Mouse (Mus musculus): ENCODE measurements around the gene Rab36. TPM values are rescaled to one million over a fixed set of nuclear protein-coding genes. Genes with fewer than 3 reads are reported as not detected.

Gene Rab36
- polyA plus RNA-seq (2014; fragmentation: Nextera tagmentation; extraction: Ambion mirVana), result 4.1 and 5.2 TPM in 2 replicates

- peaks cover 4% of the 10 kb centered on the region; the same call in 1 of the 2 replicates for H3K4me1 ChIP-seq (ENCODE audit: control insufficient read depth, insufficient read depth, low read length)
- under 1% methylated on average over 36 of the region's 36 CpGs for WGBS (ENCODE audit: insufficient replicate concordance)
- peak; percentile 95 for ATAC-seq (replicated peaks; ENCODE audit: insufficient number of reproducible peaks, low FRiP score, low TSS enrichment)
- no peaks in the 10 kb centered on the region for H3K9me3 ChIP-seq (replicated peaks; ENCODE audit: control insufficient read depth, low read length)
- H3K4me2 ChIP-seq, result peak within 1 kb of the TSS; percentile 70
- peak within 1 kb of the TSS; percentile 51 for H3K27ac ChIP-seq (ENCODE audit: low read depth, low read length)
- no peaks in the 10 kb centered on the region for H3K27me3 ChIP-seq (ENCODE audit: control insufficient read depth, insufficient read depth, low read length)
- H3K4me3 ChIP-seq (ENCODE audit: low read depth, low read length), result peak within 1 kb of the TSS; percentile 34
- peak within 1 kb of the TSS; percentile 61; the same call in 1 of the 2 replicates for H3K9ac ChIP-seq (ENCODE audit: low read depth, low read length)
- H3K36me3 ChIP-seq (ENCODE audit: control insufficient read depth, insufficient read depth, low read length), result no peaks in the 10 kb centered on the region
Measured at GRCm38 (mm10) chr10:75036883-75037379, at the start of gene Rab36. Rab36 (plus strand) TSS chr10:75037058.

GRCm38 (mm10) chr10:74987698-74988470 lies 49.0 kb upstream of the Rab36 start:
- peak; percentile 14; the same call in 1 of the 2 replicates for ATAC-seq (replicated peaks; ENCODE audit: insufficient number of reproducible peaks, low FRiP score, low TSS enrichment)
- Histone ChIP-seq H3K9me3 (replicated peaks; ENCODE audit: control insufficient read depth, low read length) (no peaks in the 10 kb centered on the region), H3K27me3 (ENCODE audit: control insufficient read depth, insufficient read depth, low read length) (peaks cover 8% of the 10 kb centered on the region; the same call in 1 of the 2 replicates), H3K4me1 (ENCODE audit: control insufficient read depth, insufficient read depth, low read length) (peaks cover 12% of the 10 kb centered on the region), H3K36me3 (ENCODE audit: control insufficient read depth, insufficient read depth, low read length) (no peaks in the 10 kb centered on the region), H3K4me2 (peak overlapping the region; percentile 38; the same call in 1 of the 2 replicates), H3K27ac (ENCODE audit: low read depth, low read length) (no peak overlapping the region), H3K9ac (ENCODE audit: low read depth, low read length) (no peak overlapping the region; the same call in 1 of the 2 replicates), H3K4me3 (ENCODE audit: low read depth, low read length) (no peak overlapping the region)
- WGBS (ENCODE audit: insufficient replicate concordance), result 48% methylated on average over 14 of the region's 14 CpGs

- Histone ChIP-seq H3K4me3 (ENCODE audit: low read depth, low read length) (no peak overlapping the region), H3K4me1 (ENCODE audit: control insufficient read depth, insufficient read depth, low read length) (peaks cover 16% of the 10 kb centered on the region), H3K9me3 (replicated peaks; ENCODE audit: control insufficient read depth, low read length) (no peaks in the 10 kb centered on the region), H3K27me3 (ENCODE audit: control insufficient read depth, insufficient read depth, low read length) (peaks cover 8% of the 10 kb centered on the region; the same call in 1 of the 2 replicates), H3K9ac (ENCODE audit: low read depth, low read length) (no peak overlapping the region), H3K27ac (ENCODE audit: low read depth, low read length) (no peak overlapping the region), H3K36me3 (ENCODE audit: control insufficient read depth, insufficient read depth, low read length) (no peaks in the 10 kb centered on the region), H3K4me2 (no peak overlapping the region)
- ATAC-seq (replicated peaks; ENCODE audit: insufficient number of reproducible peaks, low FRiP score, low TSS enrichment), result no peak
- WGBS (ENCODE audit: insufficient replicate concordance), result 66% methylated on average over 4 of the region's 4 CpGs
Measured at GRCm38 (mm10) chr10:74989814-74990213, 47.0 kb upstream of the Rab36 start.

- H3K9me3 ChIP-seq (replicated peaks; ENCODE audit: control insufficient read depth, low read length), result no peaks in the 10 kb centered on the region
- peak overlapping the region; percentile 54; the same call in 1 of the 2 replicates for H3K9ac ChIP-seq (ENCODE audit: low read depth, low read length)
- peaks cover 21% of the 10 kb centered on the region for H3K4me1 ChIP-seq (ENCODE audit: control insufficient read depth, insufficient read depth, low read length)
- peak overlapping the region; percentile 51 for H3K4me2 ChIP-seq
- no peaks in the 10 kb centered on the region for H3K36me3 ChIP-seq (ENCODE audit: control insufficient read depth, insufficient read depth, low read length)
- peaks cover 8% of the 10 kb centered on the region; the same call in 1 of the 2 replicates for H3K27me3 ChIP-seq (ENCODE audit: control insufficient read depth, insufficient read depth, low read length)
- 39% methylated on average over 26 of the region's 26 CpGs for WGBS (ENCODE audit: insufficient replicate concordance)
- no peak overlapping the region for H3K27ac ChIP-seq (ENCODE audit: low read depth, low read length)
- ATAC-seq (replicated peaks; ENCODE audit: insufficient number of reproducible peaks, low FRiP score, low TSS enrichment), result no peak
- no peak overlapping the region; the same call in 1 of the 2 replicates for H3K4me3 ChIP-seq (ENCODE audit: low read depth, low read length)
Measured at GRCm38 (mm10) chr10:74990584-74991322, 46.1 kb upstream of the Rab36 start.

GRCm38 (mm10) chr10:74994863-74995262 lies 42.0 kb upstream of the Rab36 start:
- WGBS (ENCODE audit: insufficient replicate concordance), result 11% methylated on average over 5 of the region's 5 CpGs
- H3K4me1 ChIP-seq (ENCODE audit: control insufficient read depth, insufficient read depth, low read length), result peaks cover 14% of the 10 kb centered on the region
- H3K4me3 ChIP-seq (ENCODE audit: low read depth, low read length), result peak overlapping the region; percentile 27; the same call in 1 of the 2 replicates
- peak overlapping the region; percentile 30; the same call in 1 of the 2 replicates for H3K27ac ChIP-seq (ENCODE audit: low read depth, low read length)
- peaks cover 8% of the 10 kb centered on the region; the same call in 1 of the 2 replicates for H3K27me3 ChIP-seq (ENCODE audit: control insufficient read depth, insufficient read depth, low read length)
- no peak overlapping the region for H3K9ac ChIP-seq (ENCODE audit: low read depth, low read length)
- no peaks in the 10 kb centered on the region for H3K9me3 ChIP-seq (replicated peaks; ENCODE audit: control insufficient read depth, low read length)
- ATAC-seq (replicated peaks; ENCODE audit: insufficient number of reproducible peaks, low FRiP score, low TSS enrichment), result no peak
- H3K4me2 ChIP-seq, result peak overlapping the region; percentile 64
- H3K36me3 ChIP-seq (ENCODE audit: control insufficient read depth, insufficient read depth, low read length), result no peaks in the 10 kb centered on the region

GRCm38 (mm10) chr10:74995377-74995776 lies 41.5 kb upstream of the Rab36 start:
- WGBS (ENCODE audit: insufficient replicate concordance), result 2% methylated on average over 17 of the region's 17 CpGs
- no peaks in the 10 kb centered on the region for H3K9me3 ChIP-seq (replicated peaks; ENCODE audit: control insufficient read depth, low read length)
- peak overlapping the region; percentile 27 for H3K4me3 ChIP-seq (ENCODE audit: low read depth, low read length)
- H3K27me3 ChIP-seq (ENCODE audit: control insufficient read depth, insufficient read depth, low read length), result peaks cover 8% of the 10 kb centered on the region; the same call in 1 of the 2 replicates
- ATAC-seq (replicated peaks; ENCODE audit: insufficient number of reproducible peaks, low FRiP score, low TSS enrichment), result no peak
- peak overlapping the region; percentile 64 for H3K4me2 ChIP-seq
- peak overlapping the region; percentile 43 for H3K9ac ChIP-seq (ENCODE audit: low read depth, low read length)
- H3K27ac ChIP-seq (ENCODE audit: low read depth, low read length), result no peak overlapping the region
- no peaks in the 10 kb centered on the region for H3K36me3 ChIP-seq (ENCODE audit: control insufficient read depth, insufficient read depth, low read length)
- H3K4me1 ChIP-seq (ENCODE audit: control insufficient read depth, insufficient read depth, low read length), result peaks cover 14% of the 10 kb centered on the region

- no peak overlapping the region for H3K4me3 ChIP-seq (ENCODE audit: low read depth, low read length)
- no peaks in the 10 kb centered on the region for H3K4me1 ChIP-seq (ENCODE audit: control insufficient read depth, insufficient read depth, low read length)
- no peak overlapping the region for H3K4me2 ChIP-seq
- no peak overlapping the region for H3K27ac ChIP-seq (ENCODE audit: low read depth, low read length)
- no peaks in the 10 kb centered on the region for H3K36me3 ChIP-seq (ENCODE audit: control insufficient read depth, insufficient read depth, low read length)
- no peak for ATAC-seq (replicated peaks; ENCODE audit: insufficient number of reproducible peaks, low FRiP score, low TSS enrichment)
- H3K9ac ChIP-seq (ENCODE audit: low read depth, low read length), result no peak overlapping the region
- H3K27me3 ChIP-seq (ENCODE audit: control insufficient read depth, insufficient read depth, low read length), result no peaks in the 10 kb centered on the region; the same call in 1 of the 2 replicates
- no peaks in the 10 kb centered on the region for H3K9me3 ChIP-seq (replicated peaks; ENCODE audit: control insufficient read depth, low read length)
- 83% methylated on average over 8 of the region's 8 CpGs for WGBS (ENCODE audit: insufficient replicate concordance)
Measured at GRCm38 (mm10) chr10:75001391-75001790, 35.5 kb upstream of the Rab36 start.

- 44% methylated on average over 3 of the region's 3 CpGs for WGBS (ENCODE audit: insufficient replicate concordance)
- H3K9me3 ChIP-seq (replicated peaks; ENCODE audit: control insufficient read depth, low read length), result no peaks in the 10 kb centered on the region
- 0 out of 2 replicates have a peak, but pooled peaks cover 3% of the 10 kb centered on the region for H3K27me3 ChIP-seq (ENCODE audit: control insufficient read depth, insufficient read depth, low read length)
- no peaks in the 10 kb centered on the region for H3K4me1 ChIP-seq (ENCODE audit: control insufficient read depth, insufficient read depth, low read length)
- H3K4me2 ChIP-seq, result no peak overlapping the region
- no peak for ATAC-seq (replicated peaks; ENCODE audit: insufficient number of reproducible peaks, low FRiP score, low TSS enrichment)
- 0 out of 2 replicates have a peak overlapping the region, but pooled peaks have one; percentile 28 for H3K9ac ChIP-seq (ENCODE audit: low read depth, low read length)
- no peak overlapping the region for H3K27ac ChIP-seq (ENCODE audit: low read depth, low read length)
- H3K36me3 ChIP-seq (ENCODE audit: control insufficient read depth, insufficient read depth, low read length), result no peaks in the 10 kb centered on the region
- no peak overlapping the region for H3K4me3 ChIP-seq (ENCODE audit: low read depth, low read length)
Measured at GRCm38 (mm10) chr10:75004067-75004466, 32.8 kb upstream of the Rab36 start.
